ENCODE assay signal across 10 mouse cellular contexts in the genomic region with DNA sequence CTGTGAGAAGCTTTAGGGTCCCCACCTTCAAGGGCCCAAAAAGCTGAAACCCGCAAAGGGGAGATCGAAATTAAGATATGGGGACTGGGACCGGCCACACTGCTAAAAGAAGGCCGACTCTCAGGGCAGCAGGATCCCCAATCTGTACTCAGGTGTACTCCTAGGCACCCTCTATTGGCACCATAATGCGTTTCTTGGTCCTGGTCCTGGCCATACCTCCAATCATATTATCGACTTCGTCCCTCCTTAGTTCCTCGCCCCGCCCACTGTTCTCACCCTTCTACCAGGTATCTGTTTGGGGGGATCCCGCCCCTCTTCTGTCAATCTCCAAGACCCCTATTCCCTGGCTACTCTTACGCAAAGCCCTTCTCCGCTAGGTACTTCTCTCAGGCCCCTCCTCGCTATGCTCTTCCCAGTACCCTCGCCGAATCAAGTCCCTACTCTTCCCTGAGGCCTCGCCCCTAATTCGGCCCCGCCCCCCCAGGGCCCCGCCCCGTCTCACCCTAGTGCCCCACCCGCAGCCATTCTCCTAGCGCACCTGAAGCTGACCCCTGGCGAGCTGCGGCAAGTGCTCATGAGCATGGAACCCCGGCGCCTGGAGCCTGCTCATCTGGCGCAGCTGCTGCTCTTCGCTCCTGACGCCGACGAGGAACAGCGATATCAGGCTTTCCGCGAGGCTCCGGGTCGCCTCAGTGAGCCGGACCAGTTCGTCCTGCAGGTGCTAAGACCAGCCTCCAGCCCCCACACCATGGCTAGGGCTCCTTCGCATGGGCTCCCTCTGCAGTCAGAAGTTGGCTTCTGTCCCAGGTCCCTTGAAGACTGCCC. TPM values are rescaled to one million over a fixed set of nuclear protein-coding genes. Genes with fewer than 3 reads are reported as not detected.
DNase-seq lines count a peak whose midpoint lies in the region; ATAC-seq lines count a peak whose summit lies in the region.
"Had no signal": no experiment of that assay in that cellular context is flagged by ENCODE, and none has a peak within 500 bp of the region (broad histone marks: within the 10 kb centered on the region; RNA-seq: fewer than 3 reads in every experiment).

No protein-coding gene starts in this region.

- peak overlapping the region; percentile 61 for H3K4me2 ChIP-seq in forebrain, embryonic 16.5 days (ENCODE audit: low read length)
- peak overlapping the region; percentile 54 for H3K4me2 ChIP-seq in limb, embryonic 15.5 days

- H3K4me1 ChIP-seq in heart, embryonic 10.5 days = peaks cover 13% of the 10 kb centered on the region
- H3K4me1 ChIP-seq in forebrain, embryonic 16.5 days (replicated peaks; ENCODE audit: control insufficient read depth, insufficient read depth, low read length) = peaks cover 6% of the 10 kb centered on the region; the same call in 1 of the 2 replicates
- peaks cover 8% of the 10 kb centered on the region for H3K4me1 ChIP-seq in limb, embryonic 15.5 days

- no peak for ATAC-seq in forebrain, embryonic 16.5 days
- ATAC-seq in limb, embryonic 15.5 days (ENCODE audit: insufficient number of reproducible peaks, low FRiP score, low TSS enrichment, low read depth) = peak; percentile 61; the same call in 1 of the 2 replicates

- H3K9ac ChIP-seq in forebrain, embryonic 16.5 days (replicated peaks; ENCODE audit: low read depth, low read length) = 0 out of 2 replicates have a peak overlapping the region, but pooled peaks have one; percentile 31
- no peak overlapping the region for H3K9ac ChIP-seq in limb, embryonic 15.5 days

- peak overlapping the region; percentile 57 for H3K4me3 ChIP-seq in heart, embryonic 10.5 days
- H3K4me3 ChIP-seq in forebrain, embryonic 16.5 days (replicated peaks; ENCODE audit: low read length) = peak overlapping the region; percentile 36
- peak overlapping the region; percentile 28 for H3K4me3 ChIP-seq in limb, embryonic 15.5 days

- no peak for DNase-seq in heart, embryonic 10.5 days (ENCODE audit: low spot score)
- DNase-seq in heart, adult 8-10 months (ENCODE audit: low spot score) = no peak
- peak; percentile 81 for DNase-seq in ES-CJ7 (ENCODE audit: low read depth, low spot score)
- DNase-seq in neural tube, embryonic 10.5 days (ENCODE audit: extremely low spot score, low spot score) = peak; percentile 34
- no peak for DNase-seq in adipocyte (ENCODE audit: low spot score)
- no peak for DNase-seq in right cerebral cortex, postnatal 14 days

- no peaks in the 10 kb centered on the region for H3K9me3 ChIP-seq in heart, embryonic 10.5 days
- no peaks in the 10 kb centered on the region for H3K9me3 ChIP-seq in forebrain, embryonic 16.5 days (ENCODE audit: control insufficient read depth, low read length)
- no peaks in the 10 kb centered on the region for H3K9me3 ChIP-seq in limb, embryonic 15.5 days
- H3K9me3 ChIP-seq: G1E had no signal

- H3K27me3 ChIP-seq in heart, embryonic 10.5 days (ENCODE audit: insufficient read depth, poor library complexity, severe bottlenecking) = peaks cover 82% of the 10 kb centered on the region
- H3K27me3 ChIP-seq in forebrain, embryonic 16.5 days (replicated peaks; ENCODE audit: control insufficient read depth, insufficient read depth, low read length) = peaks cover 16% of the 10 kb centered on the region; the same call in 1 of the 2 replicates
- H3K27me3 ChIP-seq in limb, embryonic 15.5 days = peaks cover 27% of the 10 kb centered on the region

- no peaks in the 10 kb centered on the region for H3K36me3 ChIP-seq in heart, embryonic 10.5 days
- no peaks in the 10 kb centered on the region for H3K36me3 ChIP-seq in forebrain, embryonic 16.5 days (ENCODE audit: control insufficient read depth, insufficient read depth)
- H3K36me3 ChIP-seq in limb, embryonic 15.5 days = no peaks in the 10 kb centered on the region
- H3K36me3 ChIP-seq: G1E had no signal

- no peak overlapping the region for H3K27ac ChIP-seq in heart, embryonic 10.5 days
- H3K27ac ChIP-seq in forebrain, embryonic 16.5 days (ENCODE audit: low read length) = no peak overlapping the region
- H3K27ac ChIP-seq in limb, embryonic 15.5 days = no peak overlapping the region

- WGBS in heart, embryonic 10.5 days = 7% methylated on average over 39 of the region's 39 CpGs
- 9% methylated on average over 39 of the region's 39 CpGs for WGBS in forebrain, embryonic 16.5 days
- WGBS in limb, embryonic 15.5 days = 8% methylated on average over 39 of the region's 39 CpGs

RNA-seq across cellular contexts. Expression of gene Kdelr2, which starts 16.6 kb away (rescaled TPM):
- polyA plus RNA-seq in heart, embryonic 10.5 days (2016; fragmentation: Nextera tagmentation; extraction: Ambion mirVana) = 269 and 275 TPM in 2 replicates
- total RNA-seq in heart, adult 8-10 months (2022) = 10 to 100 TPM; 45.0 to 54.2 (median 49.3) TPM
- polyA plus RNA-seq in forebrain, embryonic 16.5 days (2015; fragmentation: Nextera tagmentation; extraction: Ambion mirVana) = 124 and 142 TPM in 2 replicates
- 492 and 501 TPM in 2 replicates for polyA plus RNA-seq in limb, embryonic 15.5 days (2015; fragmentation: Nextera tagmentation; extraction: Ambion mirVana)

RNA-seq across cellular contexts. Expression of gene Grid2ip, which starts 29.9 kb away (rescaled TPM):
- 0.51 and 0.55 TPM in 2 replicates for polyA plus RNA-seq in heart, embryonic 10.5 days (2016; fragmentation: Nextera tagmentation; extraction: Ambion mirVana)
- total RNA-seq in heart, adult 8-10 months (2022) = not detected
- polyA plus RNA-seq in forebrain, embryonic 16.5 days (2015; fragmentation: Nextera tagmentation; extraction: Ambion mirVana) = 0.36 and 1.0 TPM in 2 replicates
- 0.68 and 1.1 TPM in 2 replicates for polyA plus RNA-seq in limb, embryonic 15.5 days (2015; fragmentation: Nextera tagmentation; extraction: Ambion mirVana)
- total RNA-seq: hematopoietic stem cell, adult 5-6 weeks had no signal
- polyA plus RNA-seq: G1E had no signal

RNA-seq across cellular contexts. Expression of gene Zdhhc4, which starts 58.0 kb away (rescaled TPM):
- polyA plus RNA-seq in heart, embryonic 10.5 days (2016; fragmentation: Nextera tagmentation; extraction: Ambion mirVana) = 55.5 and 58.6 TPM in 2 replicates
- total RNA-seq in heart, adult 8-10 months (2022) = 10 to 100 TPM; 21.0 to 32.2 (median 28.6) TPM
- polyA plus RNA-seq in forebrain, embryonic 16.5 days (2015; fragmentation: Nextera tagmentation; extraction: Ambion mirVana) = 77.9 and 78.6 TPM in 2 replicates
- 72.3 and 78.7 TPM in 2 replicates for polyA plus RNA-seq in limb, embryonic 15.5 days (2015; fragmentation: Nextera tagmentation; extraction: Ambion mirVana)

Comparison
In these comparisons a context has a peak if more than half of its experiments do, and no peak if none do; other contexts are left out.
1. DNase-seq: peak in ES-CJ7 (single experiment) and neural tube, embryonic 10.5 days (single experiment); none in heart, embryonic 10.5 days (single experiment), heart, adult 8-10 months (single experiment), adipocyte (single experiment) and right cerebral cortex, postnatal 14 days (single experiment).
2. Peak in every context shown above with its lines, with median percentiles within 50 percentile points of each other: H3K4me3 ChIP-seq.